Mouse (Mus musculus) CH12.LX (cell line): ENCODE results near the gene Gm4763.

Experiments
- CHD1 ChIP-seq: IDR thresholded peaks from 2 replicates; pipeline ENCODE4 v1.6.1; 2012; ENCODE audit warnings: low read depth, low read length, improper control_type of control experiment, inconsistent platforms
- CTCF ChIP-seq, 2 experiments: IDR thresholded peaks in 1 of 2; conservative IDR thresholded peaks in 1 of 2; 2 replicates each; pipeline ENCODE4 v1.5.1; 2011 to 2012; ENCODE audit warnings: low read depth in 2 of 2, low read length in 2 of 2, improper control_type of control experiment in 1 of 2, inconsistent platforms in 1 of 2, mild to moderate bottlenecking in 1 of 2, moderate library complexity in 1 of 2
- E2F4 ChIP-seq: IDR thresholded peaks from 2 replicates; pipeline ENCODE4 v1.6.1; 2011; ENCODE audit warnings: low read depth, low read length, improper control_type of control experiment; ENCODE audit not compliant: insufficient replicate concordance
- MAFK ChIP-seq: IDR thresholded peaks from 2 replicates; pipeline ENCODE4 v1.6.1; 2011; ENCODE audit warnings: low read length, improper control_type of control experiment; ENCODE audit not compliant: insufficient replicate concordance
- MAX ChIP-seq: IDR thresholded peaks from 2 replicates; pipeline ENCODE4 v1.6.1; 2011; ENCODE audit warnings: low read length, improper control_type of control experiment
- POLR2A ChIP-seq: IDR thresholded peaks from 2 replicates; pipeline ENCODE4 v1.6.1; 2011; ENCODE audit warnings: low read depth, mild to moderate bottlenecking, improper control_type of control experiment, low read length
- TBP ChIP-seq: conservative IDR thresholded peaks from 2 replicates; pipeline ENCODE4 v1.6.1; 2011; ENCODE audit warnings: low read depth, low read length, improper control_type of control experiment

DNA sequence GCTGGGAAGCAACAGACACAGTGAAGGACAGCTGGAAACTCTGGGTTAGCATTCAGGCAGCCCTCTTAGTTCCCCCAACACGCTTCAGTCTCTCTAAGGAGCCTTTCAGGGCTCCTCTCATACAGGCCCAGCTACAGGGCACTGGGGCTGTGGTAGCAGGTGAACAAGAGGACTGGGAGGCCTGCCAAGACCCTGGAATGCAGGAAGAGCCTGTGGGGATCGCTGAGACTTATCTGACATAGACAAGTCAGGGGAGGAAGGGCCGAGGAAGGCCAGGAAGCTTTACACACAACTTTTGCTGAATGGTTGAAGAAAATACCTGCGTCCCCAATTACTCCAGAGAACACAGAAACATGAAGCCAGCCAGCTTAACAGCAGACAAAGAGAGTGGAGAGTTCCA is 24.0 kb upstream of the Gm4763 start:
- no peak for TF ChIP-seq TBP
- no peak for TF ChIP-seq CTCF (conservative IDR thresholded peaks at IDR 0.05 in 1 of 2, IDR thresholded peaks at IDR 0.05 in 1 of 2; ENCODE audit: low read depth in 2 of 2, low read length in 2 of 2)
- no peak for TF ChIP-seq E2F4
- no peak for TF ChIP-seq MAX
- TF ChIP-seq CHD1 = no peak
- TF ChIP-seq MAFK = no peak
- no peak for TF ChIP-seq POLR2A
